Mouse (Mus musculus) ES-Bruce4 (cell line): ENCODE measurements around the gene Tbcel. TPM values are rescaled to one million over a fixed set of nuclear protein-coding genes. Genes with fewer than 3 reads are reported as not detected.

Experiments
- H3K27ac ChIP-seq: 2 replicates; pipeline ENCODE4 v1.5.1; 2012; ENCODE audit warnings: low read length, inconsistent platforms; ENCODE audit not compliant: insufficient read depth
- H3K27me3 ChIP-seq: 2 replicates; pipeline ENCODE4 v1.6.1; 2012; ENCODE audit warnings: mild to moderate bottlenecking, low read length, inconsistent platforms; ENCODE audit not compliant: control insufficient read depth, poor library complexity, insufficient read depth, severe bottlenecking
- H3K36me3 ChIP-seq: 2 replicates; pipeline ENCODE4 v1.6.1; 2012; ENCODE audit warnings: inconsistent platforms, mild to moderate bottlenecking, low read length, moderate library complexity; ENCODE audit not compliant: control insufficient read depth, poor library complexity, insufficient read depth, severe bottlenecking
- H3K4me1 ChIP-seq: one replicate; pipeline ENCODE4 v1.8.1; 2011; ENCODE audit warnings: low read length; ENCODE audit not compliant: control insufficient read depth, insufficient read depth
- H3K4me3 ChIP-seq: 2 replicates; pipeline ENCODE4 v1.5.1; 2011; ENCODE audit warnings: low read depth, mild to moderate bottlenecking, low read length
- H3K9ac ChIP-seq: 2 replicates; pipeline ENCODE4 v1.6.1; 2012; ENCODE audit warnings: low read depth, mild to moderate bottlenecking, inconsistent platforms; ENCODE audit not compliant: poor library complexity, severe bottlenecking
- H3K9me3 ChIP-seq: replicated peaks from 2 replicates; pipeline ENCODE4 v1.6.1; 2012; ENCODE audit warnings: mild to moderate bottlenecking, low read length, inconsistent platforms; ENCODE audit not compliant: control insufficient read depth, poor library complexity, insufficient read depth, severe bottlenecking
- CTCF ChIP-seq: IDR thresholded peaks from one replicate; pipeline ENCODE4 v1.8.1; 2011; ENCODE audit warnings: low read depth, low read length
- EP300 ChIP-seq: IDR thresholded peaks from 2 replicates; pipeline ENCODE4 v1.6.1; 2011; ENCODE audit warnings: low read depth, low read length; ENCODE audit not compliant: insufficient read depth
- POLR2A ChIP-seq: IDR thresholded peaks from one replicate; pipeline ENCODE4 v1.8.1; 2011; ENCODE audit warnings: low read length; ENCODE audit not compliant: insufficient read depth
- polyA plus RNA-seq: library from polyadenylated mRNA; stranded (reverse); fragments of >200 nt; gene quantifications from 2 replicates; pipeline ENCODE4 v1.2.4, GENCODE M21; 2011; ENCODE audit warnings: low read depth; ENCODE audit not compliant: missing spikeins, insufficient read depth, insufficient read length

Tbcel gene
- polyA plus RNA-seq, 1 experiment: 27.1 TPM

DNA sequence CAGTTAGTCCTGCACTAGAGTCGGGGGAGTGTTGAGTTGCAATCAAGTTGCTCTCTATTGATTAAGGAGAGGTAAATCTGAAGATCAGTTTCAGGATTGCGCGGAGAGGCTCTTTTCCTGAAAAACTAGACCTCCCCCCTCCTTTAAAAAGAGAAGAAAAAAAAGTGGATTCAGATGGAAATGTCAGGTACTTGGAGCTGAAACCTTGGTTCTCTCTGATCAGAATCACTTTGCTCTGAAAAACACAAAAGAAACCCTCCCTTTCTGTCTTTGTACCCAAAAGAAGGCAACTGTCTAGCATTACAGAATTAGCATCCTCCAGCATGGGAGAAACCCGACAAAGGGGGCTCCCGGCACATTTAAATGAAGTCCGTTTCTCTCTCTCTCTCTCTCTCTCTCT, 107.8 kb downstream of the Tbcel start, which contains the start of gene Tecta:
TSS of gene Tecta (minus strand) at position 101 of the 400 bp plus-strand sequence.
- Histone ChIP-seq H3K4me1 (no peaks in the 10 kb centered on the region), H3K9me3 (no peaks in the 10 kb centered on the region), H3K9ac (no peak within 1 kb of the TSS), H3K27me3 (no peaks in the 10 kb centered on the region), H3K4me3 (no peak within 1 kb of the TSS), H3K36me3 (no peaks in the 10 kb centered on the region), H3K27ac (no peak within 1 kb of the TSS)
- TF ChIP-seq POLR2A: no peak
- no peak for TF ChIP-seq EP300
- TF ChIP-seq CTCF: no peak

DNA sequence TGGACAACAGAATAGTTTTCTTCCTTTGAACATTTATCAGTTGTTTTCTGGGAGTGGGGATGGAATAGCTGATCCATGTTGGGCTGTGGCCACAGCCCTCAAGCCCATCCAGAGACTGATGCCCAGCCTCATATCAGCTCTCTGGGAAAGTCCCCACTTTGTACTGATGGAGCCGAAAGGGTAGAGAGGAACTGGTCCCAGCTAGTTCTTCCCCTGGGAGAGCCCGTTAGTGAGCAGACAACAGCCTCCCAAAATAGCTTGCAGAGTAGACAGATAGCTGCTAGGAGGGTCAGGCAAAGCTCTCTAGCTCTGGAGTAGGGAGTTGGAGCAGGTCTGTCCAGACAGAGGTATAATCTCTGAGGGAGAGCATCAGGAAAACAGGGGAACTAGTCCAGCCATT, 111.5 kb downstream of the Tbcel start:
- Histone ChIP-seq H3K36me3 (no peaks in the 10 kb centered on the region), H3K4me3 (no peak overlapping the region), H3K27me3 (no peaks in the 10 kb centered on the region), H3K9me3 (no peaks in the 10 kb centered on the region), H3K27ac (no peak overlapping the region), H3K9ac (no peak overlapping the region), H3K4me1 (no peaks in the 10 kb centered on the region)
- no peak for TF ChIP-seq CTCF
- no peak for TF ChIP-seq EP300
- TF ChIP-seq POLR2A: no peak

DNA sequence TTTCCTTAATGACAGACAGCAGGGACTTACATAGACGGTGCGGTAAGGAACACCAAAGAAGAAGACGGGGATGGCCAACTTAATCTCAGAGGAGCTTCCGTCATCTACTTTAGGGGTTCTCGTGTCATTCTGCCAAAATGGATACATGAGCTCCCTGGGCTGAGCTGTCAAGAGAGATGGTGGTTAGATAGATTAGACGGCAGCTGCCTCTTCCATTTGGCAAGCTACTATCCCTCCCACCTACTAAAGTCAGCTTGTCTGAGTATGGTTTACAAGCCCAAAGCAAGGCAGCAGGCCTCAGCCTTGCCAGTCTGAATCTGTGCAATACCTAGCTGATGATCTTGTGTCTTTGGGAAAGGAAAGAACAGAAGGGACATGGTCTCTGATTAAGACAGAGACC, 112.7 kb downstream of the Tbcel start:
- H3K27ac ChIP-seq: no peak overlapping the region
- no peaks in the 10 kb centered on the region for H3K4me1 ChIP-seq
- no peaks in the 10 kb centered on the region for H3K36me3 ChIP-seq
- H3K4me3 ChIP-seq: no peak overlapping the region
- no peak overlapping the region for H3K9ac ChIP-seq
- no peaks in the 10 kb centered on the region for H3K27me3 ChIP-seq
- TF ChIP-seq POLR2A (no peak), EP300 (no peak), CTCF (no peak)
- no peaks in the 10 kb centered on the region for H3K9me3 ChIP-seq

DNA sequence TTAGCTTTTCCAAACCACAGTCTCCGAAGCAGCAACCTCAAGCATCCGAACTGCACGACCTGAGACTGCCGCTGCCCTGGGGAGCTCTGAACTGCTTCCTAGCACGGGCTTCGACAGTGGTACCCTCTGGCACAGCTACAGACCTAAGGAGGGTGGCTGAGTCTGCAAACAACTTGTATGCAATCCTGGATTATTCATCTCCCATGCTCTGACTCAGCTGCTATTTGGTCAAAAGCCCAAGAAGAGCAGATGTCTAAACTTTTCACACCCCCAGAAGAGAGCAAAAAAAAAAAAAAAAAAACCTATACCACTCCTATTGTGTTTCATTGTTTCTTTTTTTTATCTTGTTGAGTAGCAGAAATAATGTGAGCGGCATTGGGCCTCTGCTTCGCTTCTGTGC, 113.3 kb downstream of the Tbcel start:
- TF ChIP-seq POLR2A (no peak), EP300 (no peak), CTCF (no peak)
- H3K9ac ChIP-seq: no peak overlapping the region
- H3K27me3 ChIP-seq: no peaks in the 10 kb centered on the region
- no peak overlapping the region for H3K27ac ChIP-seq
- no peaks in the 10 kb centered on the region for H3K4me1 ChIP-seq
- H3K36me3 ChIP-seq: no peaks in the 10 kb centered on the region
- H3K9me3 ChIP-seq: no peaks in the 10 kb centered on the region
- no peak overlapping the region for H3K4me3 ChIP-seq

DNA sequence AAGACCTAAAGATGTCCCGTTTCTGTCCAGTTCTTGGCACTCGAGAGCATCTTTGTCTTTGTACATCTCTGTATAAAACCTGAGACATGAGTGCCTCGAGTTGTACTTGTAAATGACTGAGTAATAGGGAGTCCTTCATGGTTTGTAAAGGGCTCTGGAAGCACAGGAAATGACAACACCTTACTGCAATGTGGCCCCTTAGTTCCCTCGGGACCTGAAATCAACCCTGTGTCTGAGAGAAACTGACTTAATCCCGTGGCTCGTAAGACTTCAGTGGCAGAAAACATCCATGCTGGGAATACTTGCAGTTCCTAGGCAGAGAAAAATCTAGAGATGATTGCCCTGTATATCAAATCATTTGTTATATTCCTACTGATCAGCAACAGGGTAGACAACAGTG, 114.7 kb downstream of the Tbcel start:
- no peaks in the 10 kb centered on the region for H3K4me1 ChIP-seq
- TF ChIP-seq EP300: no peak
- no peak for TF ChIP-seq POLR2A
- no peak for TF ChIP-seq CTCF
- H3K27me3 ChIP-seq: no peaks in the 10 kb centered on the region
- H3K9me3 ChIP-seq: no peaks in the 10 kb centered on the region
- H3K4me3 ChIP-seq: no peak overlapping the region
- H3K36me3 ChIP-seq: no peaks in the 10 kb centered on the region
- no peak overlapping the region for H3K9ac ChIP-seq
- no peak overlapping the region for H3K27ac ChIP-seq

DNA sequence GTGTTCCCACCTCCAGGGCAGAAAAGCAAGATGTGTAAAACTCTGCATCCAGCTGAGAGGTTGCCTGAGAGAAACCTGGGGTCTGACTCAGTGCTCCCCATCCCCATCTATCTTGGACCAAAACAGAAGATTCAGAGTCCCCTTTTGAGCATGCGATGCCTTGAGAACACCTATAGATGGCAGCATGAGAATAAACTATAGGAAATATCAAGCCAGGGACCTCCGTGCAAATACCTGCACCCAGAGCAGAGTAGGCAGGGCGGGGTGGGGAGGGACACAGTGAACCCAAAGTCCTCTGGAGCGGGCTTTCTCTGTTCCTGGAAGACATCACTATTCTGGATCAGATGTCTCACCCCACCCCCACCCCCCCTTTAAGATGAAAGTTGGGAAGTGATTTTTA, 119.1 kb downstream of the Tbcel start:
- Histone ChIP-seq H3K4me3 (no peak overlapping the region), H3K27me3 (no peaks in the 10 kb centered on the region), H3K36me3 (no peaks in the 10 kb centered on the region), H3K9ac (no peak overlapping the region), H3K9me3 (no peaks in the 10 kb centered on the region), H3K4me1 (no peaks in the 10 kb centered on the region), H3K27ac (no peak overlapping the region)
- TF ChIP-seq POLR2A (no peak), CTCF (no peak), EP300 (no peak)
